In the genomic region with DNA sequence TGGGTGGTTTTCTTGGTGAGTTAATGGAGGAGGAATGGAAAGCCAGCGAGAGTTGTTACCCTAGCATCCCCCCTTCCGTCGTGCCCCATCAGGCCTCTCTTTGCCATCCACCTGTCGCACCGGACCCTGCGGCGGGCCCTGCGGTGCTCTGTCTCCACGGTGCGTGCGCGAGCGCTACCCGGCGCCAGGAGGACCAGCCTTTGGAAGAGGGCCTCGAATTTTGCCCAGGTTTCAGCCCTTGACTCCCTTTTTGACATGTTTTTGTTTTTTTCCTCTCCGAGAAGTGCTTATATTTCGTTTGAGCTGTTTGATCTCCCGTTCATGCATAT, we compare ENCODE assay signal across 8 mouse cellular contexts. TPM values are rescaled to one million over a fixed set of nuclear protein-coding genes. Genes with fewer than 3 reads are reported as not detected.
DNase-seq lines count a peak whose midpoint lies in the region; ATAC-seq and TF ChIP-seq lines count a peak whose summit lies in the region.

No protein-coding gene starts in this region.

- POLR2A ChIA-PET in Patski (lab: Charles Lee): no interaction called here

- no peak for DNase-seq in heart, postnatal 14 days
- peak; percentile 24 for DNase-seq in Patski (ENCODE audit: low read depth, low spot score)
- DNase-seq in midbrain, embryonic 10.5 days (ENCODE audit: low spot score): no peak
- DNase-seq in adrenal gland, adult (ENCODE audit: inconsistent age in 2 of 2, low spot score in 1 of 2): no peak
- DNase-seq in frontal cortex, postnatal 14 days (ENCODE audit: low spot score in 2 of 2): no peak
- DNase-seq in urinary bladder, postnatal 4 days (ENCODE audit: low spot score in 2 of 2): no peak

- ATAC-seq in heart, embryonic 14.5 days (ENCODE audit: insufficient number of reproducible peaks, insufficient read depth, low FRiP score, low read depth): peak; percentile 87
- ATAC-seq in Patski: peak; percentile 70
- peak; percentile 93 for ATAC-seq in hindbrain, embryonic 12.5 days (ENCODE audit: low FRiP score)

- H3K4me3 ChIP-seq in heart, embryonic 14.5 days (ENCODE audit: control insufficient read depth in 1 of 2, insufficient read depth in 1 of 2, low read depth in 1 of 2, low read length in 2 of 2): peak overlapping the region; percentile 60 to 95
- H3K4me3 ChIP-seq in hindbrain, embryonic 12.5 days: peak overlapping the region; percentile 64
- peak overlapping the region; percentile 77 for H3K4me3 ChIP-seq in midbrain, embryonic 10.5 days

- H3K36me3 ChIP-seq in heart, embryonic 14.5 days (ENCODE audit: control insufficient read depth, insufficient read depth, low read length): no peaks in the 10 kb centered on the region
- H3K36me3 ChIP-seq in hindbrain, embryonic 12.5 days: no peaks in the 10 kb centered on the region
- no peaks in the 10 kb centered on the region for H3K36me3 ChIP-seq in midbrain, embryonic 10.5 days

- under 1% methylated on average over 19 of the region's 19 CpGs for WGBS in heart, embryonic 14.5 days
- under 1% methylated on average over 19 of the region's 19 CpGs for WGBS in hindbrain, embryonic 12.5 days
- 1% methylated on average over 19 of the region's 19 CpGs for WGBS in midbrain, embryonic 10.5 days

- intact Hi-C loops in heart, postnatal 14 days (cut with DNase I): loop anchor here (5.0 kb wide), 1 partner anchor 57 kb away; no protein-coding TSS in a partner anchor

- H3K27me3 ChIP-seq in heart, embryonic 14.5 days (ENCODE audit: control insufficient read depth, insufficient read depth, low read length): no peaks in the 10 kb centered on the region
- no peaks in the 10 kb centered on the region for H3K27me3 ChIP-seq in Patski
- no peaks in the 10 kb centered on the region for H3K27me3 ChIP-seq in hindbrain, embryonic 12.5 days
- no peaks in the 10 kb centered on the region for H3K27me3 ChIP-seq in midbrain, embryonic 10.5 days (ENCODE audit: low read depth, poor library complexity, severe bottlenecking)

- peak overlapping the region; percentile 46 to 61 for H3K27ac ChIP-seq in heart, embryonic 14.5 days (replicated peaks in 1 of 2; ENCODE audit: control insufficient read depth in 1 of 2, insufficient read depth in 1 of 2, low read depth in 2 of 2, low read length in 2 of 2)
- H3K27ac ChIP-seq in hindbrain, embryonic 12.5 days: peak overlapping the region; percentile 81; the same call in 1 of the 2 replicates
- peak overlapping the region; percentile 92 for H3K27ac ChIP-seq in midbrain, embryonic 10.5 days (replicated peaks)

- peaks cover 4 to 12% of the 10 kb centered on the region in 2 experiments for H3K4me1 ChIP-seq in heart, embryonic 14.5 days (ENCODE audit: control insufficient read depth in 2 of 2, insufficient read depth in 2 of 2, low read length in 2 of 2)
- H3K4me1 ChIP-seq in hindbrain, embryonic 12.5 days: peaks cover 11% of the 10 kb centered on the region
- peaks cover 20% of the 10 kb centered on the region for H3K4me1 ChIP-seq in midbrain, embryonic 10.5 days

- peak overlapping the region; percentile 74 for H3K9ac ChIP-seq in heart, embryonic 14.5 days (ENCODE audit: low read length)
- H3K9ac ChIP-seq in hindbrain, embryonic 12.5 days: peak overlapping the region; percentile 70

- H3K4me2 ChIP-seq in heart, embryonic 14.5 days (ENCODE audit: low read length): peak overlapping the region; percentile 72
- peak overlapping the region; percentile 76 for H3K4me2 ChIP-seq in hindbrain, embryonic 12.5 days (replicated peaks)

- in situ Hi-C loops in Patski (cut with MboI; ENCODE audit: low pct_unique_long_range_greater_than_20kb): no loop called here

- no peak for TF ChIP-seq CTCF in Patski (IDR thresholded peaks at IDR 0.05)

- CTCF ChIA-PET in Patski (lab: Charles Lee): interaction anchor here (0.9 kb wide), 1 partner anchor 323 kb away, joined by 4 read pairs; no protein-coding TSS in a partner anchor

- H3K9me3 ChIP-seq in heart, embryonic 14.5 days (ENCODE audit: control insufficient read depth, low read length): no peaks in the 10 kb centered on the region
- H3K9me3 ChIP-seq in hindbrain, embryonic 12.5 days (replicated peaks): no peaks in the 10 kb centered on the region
- no peaks in the 10 kb centered on the region for H3K9me3 ChIP-seq in midbrain, embryonic 10.5 days (replicated peaks)

RNA-seq across cellular contexts. Expression of a gene that starts 0.3 kb away (rescaled TPM):
- polyA plus RNA-seq in heart, embryonic 14.5 days (2014; fragmentation: Nextera tagmentation; extraction: Ambion mirVana): 5.9 and 8.5 TPM in 2 replicates
- 1 to 10 TPM; 5.0 to 5.5 TPM for total RNA-seq in heart, postnatal 14 days (2021)
- polyA plus RNA-seq in Patski (2021): 10.0 TPM
- 16.5 and 18.9 TPM in 2 replicates for polyA plus RNA-seq in hindbrain, embryonic 12.5 days (2016; fragmentation: Nextera tagmentation; extraction: Ambion mirVana)
- polyA plus RNA-seq in midbrain, embryonic 10.5 days (2016; fragmentation: Nextera tagmentation; extraction: Ambion mirVana): 14.9 and 17.5 TPM in 2 replicates

RNA-seq across cellular contexts. Expression of a gene that starts 0.6 kb away (rescaled TPM):
- 2.1 and 2.3 TPM in 2 replicates for polyA plus RNA-seq in heart, embryonic 14.5 days (2014; fragmentation: Nextera tagmentation; extraction: Ambion mirVana)
- total RNA-seq in heart, postnatal 14 days (2021): 1 to 10 TPM; 3.8 to 4.4 TPM
- 1.9 TPM for polyA plus RNA-seq in Patski (2021)
- 3.9 and 5.0 TPM in 2 replicates for polyA plus RNA-seq in hindbrain, embryonic 12.5 days (2016; fragmentation: Nextera tagmentation; extraction: Ambion mirVana)
- polyA plus RNA-seq in midbrain, embryonic 10.5 days (2016; fragmentation: Nextera tagmentation; extraction: Ambion mirVana): 0.95 and 0.96 TPM in 2 replicates
